Mouse (Mus musculus): ENCODE measurements at regions not wholly inside any gene's neighbourhood (a gene's known extent, or its start where the extent isn't known, plus 50 kb on each side); places are given as distances from the start of the nearest gene placed in this dataset.

DNA sequence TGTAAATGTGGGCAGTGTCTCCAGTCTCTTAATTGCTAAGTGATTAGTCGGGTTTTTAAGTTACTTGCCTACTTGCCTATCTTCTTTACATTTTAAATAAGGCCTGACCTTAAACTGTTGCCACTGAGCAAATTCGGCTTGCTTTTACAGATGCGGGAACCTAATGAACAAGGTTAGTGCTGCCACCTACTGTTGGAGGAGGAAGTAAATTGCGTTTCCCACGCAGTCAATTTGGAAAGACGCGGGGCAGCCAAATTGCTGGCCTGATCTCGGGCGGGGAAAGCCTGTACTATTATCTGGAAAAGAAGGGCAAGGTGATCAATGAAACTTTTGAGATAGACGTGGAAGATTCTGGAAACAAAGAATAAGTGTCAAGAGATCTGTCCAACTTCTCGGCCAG lies 79.5 kb upstream of the Slc38a4 start:
- intact Hi-C loops (cut with DNase I) = loop anchor here (1.0 to 5.0 kb wide), 2 partner anchors 166 to 183 kb away; no protein-coding TSS in a partner anchor
- peak; percentile 81 to 84 for DNase-seq

- intact Hi-C loops (cut with DNase I) = no loop called here
- no peak for DNase-seq
These were observed 72.0 kb upstream of the Slc38a4 start for GRCm38 (mm10) chr15:97127771-97128170.

- DNase-seq = no peak
- intact Hi-C loops (cut with DNase I) = no loop called here
These were observed 70.4 kb upstream of the Slc38a4 start for GRCm38 (mm10) chr15:97125836-97126822.

- DNase-seq = peak in 1 of 2 experiments; percentile 41
- intact Hi-C loops (cut with DNase I) = no loop called here
These were observed 66.5 kb upstream of the Slc38a4 start for GRCm38 (mm10) chr15:97122263-97122662.

DNA sequence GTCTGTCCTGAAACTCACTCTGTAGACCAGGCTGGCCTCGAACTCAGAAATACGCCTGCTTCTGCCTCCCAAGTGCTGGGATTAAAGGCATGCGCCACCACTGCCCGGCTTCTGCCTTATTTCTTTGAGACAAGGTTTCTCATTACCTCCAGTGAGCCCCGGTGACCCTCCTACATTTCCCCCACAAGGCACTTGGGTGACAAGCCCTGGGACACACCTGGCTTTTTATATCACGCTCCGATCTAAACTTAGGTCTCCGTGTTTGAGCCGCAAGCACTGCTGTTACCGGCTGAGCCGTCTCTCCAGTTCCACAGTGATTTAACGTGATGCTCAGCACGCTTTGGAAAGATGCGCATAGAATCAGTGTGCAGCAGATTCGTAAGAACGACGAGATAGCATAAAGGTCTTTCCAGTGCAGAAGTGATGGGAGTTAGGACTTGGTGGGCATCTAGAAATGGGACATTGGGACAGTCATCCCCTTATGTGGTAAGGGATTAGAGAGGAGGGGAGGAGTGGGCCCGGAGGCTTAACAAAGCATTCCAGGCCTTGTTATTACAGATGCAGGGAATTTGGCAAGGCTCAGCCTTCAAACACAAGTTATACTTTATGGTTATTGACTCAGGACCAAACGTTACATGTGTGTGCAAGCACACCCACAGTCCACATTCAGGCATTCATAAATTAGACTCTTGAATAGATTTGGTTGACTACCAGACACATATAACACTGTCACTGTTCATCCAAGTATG lies 56.9 kb upstream of the Slc38a4 start:
- no peak for DNase-seq
- intact Hi-C loops (cut with DNase I) = no loop called here

DNA sequence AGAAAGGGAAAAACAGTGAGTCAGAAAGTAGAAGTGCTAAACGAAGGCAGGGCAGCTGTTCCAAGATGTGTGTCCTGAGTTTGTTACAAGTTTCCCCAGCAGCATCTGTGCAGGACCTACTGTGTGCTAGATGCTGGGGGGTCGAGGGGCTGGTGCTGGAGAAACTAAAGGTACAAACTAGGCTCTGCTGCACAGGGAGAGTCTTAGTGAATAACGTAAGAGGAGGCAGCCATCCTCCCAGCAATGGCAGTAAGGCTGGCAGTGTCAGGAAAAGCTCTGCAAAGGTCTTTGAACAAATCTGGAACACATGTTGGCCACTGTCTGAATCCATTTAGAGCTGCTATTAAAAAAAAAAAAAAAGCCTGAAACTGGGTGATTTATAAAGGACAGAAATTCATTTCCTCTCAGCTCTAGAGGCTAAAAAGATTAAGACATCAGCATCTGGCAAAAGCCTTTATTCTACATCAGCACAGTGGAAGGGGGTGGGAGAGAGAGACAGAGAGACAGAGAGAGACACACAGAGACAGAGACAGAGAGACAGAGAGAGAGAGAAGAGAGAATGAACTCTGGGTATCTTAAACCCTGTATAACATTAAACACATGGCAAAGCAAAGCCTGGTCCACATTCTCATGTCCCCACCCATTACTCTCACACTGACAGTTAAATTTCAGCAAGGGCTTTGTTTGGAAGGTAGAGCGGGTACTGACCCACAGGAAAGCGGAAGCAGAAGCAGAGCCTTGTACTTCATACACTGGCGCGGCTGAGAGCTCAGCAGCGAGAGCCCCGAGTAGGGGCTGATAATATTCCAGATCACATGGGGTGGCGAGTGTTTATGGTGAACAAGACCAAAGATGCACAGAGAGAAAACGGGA lies 55.8 kb upstream of the Slc38a4 start:
- DNase-seq = peak in 1 of 2 experiments; percentile 12
- intact Hi-C loops (cut with DNase I) = no loop called here

- no peak for DNase-seq
- intact Hi-C loops (cut with DNase I) = no loop called here
These were observed 52.0 kb upstream of the Slc38a4 start for GRCm38 (mm10) chr15:97107779-97108178.

- intact Hi-C loops (cut with DNase I) = no loop called here
- DNase-seq = peak in 1 of 2 experiments; percentile 17
These were observed 50.8 kb upstream of the Slc38a4 start for GRCm38 (mm10) chr15:97106556-97106955.

Measured in heart, postnatal 10 days (tissue).